Mouse (Mus musculus): ENCODE results near the gene Adgrv1.
A peak's percentile ranks its signal among the peaks of the same experiment; 100 is the strongest.

The Adgrv1 gene

GRCm38 (mm10) chr13:81606991-81607390 lies 26.0 kb downstream of the Adgrv1 start:
- DNase-seq = no peak

DNA sequence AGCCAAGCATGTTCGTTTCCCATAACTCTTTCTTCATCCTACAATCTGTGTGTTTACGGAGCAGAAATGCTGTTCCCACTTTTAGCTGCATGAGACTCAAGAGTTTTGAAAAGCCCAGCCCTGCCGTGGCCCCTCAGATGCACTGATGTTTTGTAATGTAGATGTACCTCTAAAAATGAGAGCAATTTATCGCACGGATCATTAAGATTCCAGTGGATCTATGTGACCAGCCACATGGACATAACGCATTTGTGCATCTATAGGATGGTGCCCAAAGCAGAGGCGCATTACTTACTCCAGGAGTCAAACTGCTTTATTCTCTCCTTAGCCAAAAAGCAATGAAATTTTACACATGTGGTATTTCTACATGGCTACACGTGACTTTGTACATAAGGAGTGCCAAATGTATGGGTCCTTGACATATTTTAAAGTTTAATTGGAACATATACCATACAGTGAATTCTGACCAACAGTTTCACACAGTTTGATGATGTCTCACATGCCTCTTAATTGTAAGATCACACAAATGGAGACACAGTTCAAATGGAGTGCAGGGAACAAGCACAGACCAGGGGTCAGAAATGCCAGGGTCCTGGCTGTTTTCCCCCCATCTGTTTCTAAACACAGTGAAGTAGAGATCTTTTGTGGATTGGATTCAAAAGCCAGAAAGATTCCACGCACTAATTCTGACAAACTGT lies 35.9 kb downstream of the Adgrv1 start:
- DNase-seq = no peak

DNA sequence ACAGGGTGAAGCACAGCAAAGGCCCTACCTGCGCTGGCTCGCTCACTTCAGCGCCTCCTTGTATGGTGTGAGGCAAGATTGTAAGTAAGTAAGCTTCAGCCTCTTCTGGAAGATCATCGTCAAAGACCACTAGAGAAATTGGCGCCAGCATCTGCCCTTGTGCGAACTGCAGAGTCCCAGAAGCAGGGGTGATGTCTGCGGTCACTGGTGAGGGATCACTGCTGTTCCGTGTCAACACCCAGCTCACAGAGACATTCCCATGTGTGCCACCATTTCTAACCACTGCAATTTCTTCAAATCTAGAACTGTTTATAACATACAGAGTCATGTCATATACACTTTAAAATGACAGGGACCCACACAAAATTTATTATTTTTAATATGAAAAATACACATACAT lies 54.3 kb downstream of the Adgrv1 start:
- no peak for DNase-seq

DNA sequence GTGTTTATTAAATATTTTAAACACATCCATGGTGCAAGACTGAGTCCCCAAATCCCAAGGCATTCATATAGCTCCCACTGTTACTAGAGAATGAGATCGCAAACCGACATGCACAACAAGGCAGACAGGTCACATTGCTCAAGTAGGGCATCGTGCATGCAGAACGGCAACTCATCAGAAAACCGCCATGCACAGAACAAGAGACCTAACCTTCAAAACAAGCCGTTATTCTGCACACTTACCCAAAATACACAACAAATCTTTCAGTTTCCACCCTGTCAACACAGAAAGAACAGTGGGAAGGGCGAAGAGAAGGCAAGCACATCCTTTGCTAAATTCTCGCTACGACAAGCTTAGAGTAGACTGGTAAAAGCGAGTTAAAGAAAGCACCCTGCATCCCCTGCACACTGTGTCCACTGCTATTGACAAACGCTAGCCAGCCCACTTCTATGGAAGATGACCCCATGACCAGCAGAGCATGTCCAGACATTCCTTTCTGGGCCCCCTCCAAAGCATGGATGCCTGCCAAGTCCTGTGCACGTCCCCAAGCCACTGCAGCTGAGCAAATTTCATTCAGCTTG lies 62.6 kb downstream of the Adgrv1 start:
- peak; percentile 56 for DNase-seq

DNA sequence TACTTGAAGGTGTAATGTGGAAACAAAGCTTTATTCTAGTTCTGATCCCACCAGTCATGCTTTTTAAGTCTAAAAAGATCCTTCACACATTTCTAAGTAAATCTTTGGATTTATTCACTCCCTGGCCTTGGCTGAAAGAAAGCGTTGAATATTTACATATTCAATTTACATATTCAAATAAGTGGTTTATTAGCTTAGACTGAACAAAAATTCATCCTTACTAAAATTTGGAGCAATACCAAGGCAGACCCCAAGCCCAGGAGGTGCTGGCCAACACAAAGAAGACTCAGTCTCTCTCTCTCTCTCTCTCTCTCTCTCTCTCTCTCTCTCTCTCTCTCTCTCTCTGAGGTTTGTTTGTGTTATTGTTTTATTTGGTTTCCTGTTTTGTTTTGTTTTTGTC lies 82.9 kb downstream of the Adgrv1 start:
- DNase-seq = no peak

DNA sequence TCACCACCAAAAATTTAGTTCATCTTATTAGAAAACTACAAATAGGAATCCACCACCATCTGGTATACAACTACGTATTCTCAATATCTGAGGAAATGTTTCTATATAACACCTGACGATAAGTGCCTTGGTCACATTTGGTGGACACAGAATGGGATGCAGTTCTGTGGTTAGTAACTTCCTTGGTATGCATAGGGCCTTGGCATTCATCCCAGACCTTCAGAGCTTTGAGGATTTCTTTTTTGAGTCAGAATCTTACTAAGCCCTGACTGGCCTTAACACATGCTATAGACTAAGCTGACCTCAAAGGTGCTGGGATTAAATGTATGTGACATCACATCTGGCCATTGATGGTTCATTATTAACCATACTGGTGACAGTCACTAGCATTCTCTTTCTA lies 98.0 kb downstream of the Adgrv1 start:
- DNase-seq = no peak

GRCm38 (mm10) chr13:81526687-81527086 lies 106.3 kb downstream of the Adgrv1 start:
- no peak for DNase-seq

DNA sequence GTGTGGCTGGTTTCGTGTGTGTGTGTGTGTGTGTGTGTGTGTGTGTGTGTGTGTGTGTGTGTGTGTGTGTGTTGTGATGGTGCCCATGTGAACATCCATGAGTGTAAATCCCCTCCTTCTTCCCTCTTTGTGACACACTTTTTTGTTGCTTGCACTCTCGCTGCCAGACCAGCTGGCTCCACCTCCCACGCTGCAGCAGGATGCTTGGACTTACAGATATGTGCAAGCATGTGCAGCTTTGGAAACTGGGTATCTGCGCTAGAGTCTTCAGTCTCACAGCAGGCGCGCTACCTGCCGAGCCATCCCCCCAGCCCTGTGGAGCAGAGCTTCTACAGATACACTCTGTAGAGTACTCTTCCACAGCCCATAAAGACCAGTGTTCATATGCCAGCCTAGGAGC lies 122.8 kb downstream of the Adgrv1 start:
- no peak for DNase-seq

DNA sequence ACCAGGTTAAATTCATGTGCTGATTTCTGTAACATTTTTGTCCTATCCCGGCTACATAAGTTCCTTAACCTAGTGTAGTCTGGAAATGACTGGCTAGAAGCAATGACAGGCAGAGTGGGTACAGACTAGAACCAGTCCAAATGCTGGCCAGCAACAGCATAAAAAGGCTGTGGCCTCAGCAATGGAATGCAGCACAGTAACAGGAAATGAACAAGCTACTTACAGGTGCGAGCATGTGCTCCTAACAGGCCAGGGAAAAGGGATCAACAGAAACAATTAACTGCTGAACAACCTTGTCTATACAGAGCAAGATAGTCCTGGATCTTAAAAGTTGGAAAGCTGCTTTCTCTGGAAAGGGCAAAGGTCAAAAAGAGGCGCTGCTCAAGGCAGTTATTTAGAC lies 135.9 kb downstream of the Adgrv1 start:
- no peak for DNase-seq

DNA sequence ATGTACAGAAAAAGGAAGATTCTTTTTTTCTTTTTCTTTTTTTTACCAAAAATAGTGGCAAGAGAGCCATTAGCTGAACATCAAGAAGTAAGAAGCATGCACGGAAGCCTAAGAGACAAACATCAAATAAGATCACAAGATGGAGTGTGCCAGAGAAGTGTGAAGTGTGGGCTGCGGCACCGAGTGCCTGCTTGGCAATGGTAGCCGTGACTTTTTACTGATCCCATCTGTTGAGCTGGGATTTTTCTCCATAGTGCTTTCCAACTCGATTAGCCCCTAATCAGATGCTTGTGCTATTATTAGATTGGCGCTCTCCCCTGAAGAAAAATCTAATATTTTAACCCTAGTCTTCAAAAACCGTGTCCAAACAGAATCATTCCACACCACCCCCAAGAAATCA lies 141.0 kb downstream of the Adgrv1 start:
- DNase-seq = no peak

DNA sequence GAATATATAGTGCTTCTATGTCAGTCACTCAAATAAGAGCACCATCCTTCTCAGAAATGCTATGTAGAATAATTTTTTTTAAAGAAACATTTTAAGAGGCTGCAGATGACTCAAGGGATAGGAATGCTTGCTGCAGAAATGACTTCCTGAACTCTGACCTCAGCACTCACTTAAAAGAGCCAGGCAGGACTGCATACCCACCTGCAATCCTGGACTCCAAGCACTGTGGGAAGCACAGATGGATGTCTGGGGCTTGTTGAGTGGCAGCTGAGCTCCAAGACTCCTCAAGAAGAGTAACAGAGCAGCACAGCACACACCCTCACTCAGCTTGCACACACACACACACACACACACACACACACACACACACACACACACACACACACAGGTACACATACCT lies 146.0 kb downstream of the Adgrv1 start:
- DNase-seq = no peak

DNA sequence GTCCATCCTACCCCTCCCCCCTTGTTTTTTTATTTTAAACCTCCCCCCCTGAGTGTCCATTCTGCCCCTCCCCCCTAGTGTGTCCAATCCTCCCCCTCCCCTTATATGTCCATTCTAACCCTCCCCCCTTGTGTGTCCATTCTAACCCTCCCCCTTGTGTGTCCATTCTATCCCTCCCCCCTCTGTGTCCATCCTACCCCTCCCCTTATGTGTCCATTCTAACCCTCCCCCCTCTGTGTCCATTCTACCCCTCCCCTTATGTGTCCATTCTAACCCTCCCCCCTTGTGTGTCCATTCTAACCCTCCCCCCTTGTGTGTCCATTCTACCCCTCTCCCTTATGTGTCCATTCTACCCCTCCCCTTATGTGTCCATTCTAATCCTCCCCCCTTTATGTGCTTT lies 159.2 kb downstream of the Adgrv1 start:
- DNase-seq = no peak

- DNase-seq = no peak
Observed at GRCm38 (mm10) chr13:81466661-81467060, 166.3 kb downstream of the Adgrv1 start.

GRCm38 (mm10) chr13:81465794-81466193 lies 167.2 kb downstream of the Adgrv1 start:
- no peak for DNase-seq

GRCm38 (mm10) chr13:81449630-81450029 lies 183.3 kb downstream of the Adgrv1 start:
- no peak for DNase-seq

GRCm38 (mm10) chr13:81449198-81449597 lies 183.8 kb downstream of the Adgrv1 start:
- no peak for DNase-seq

DNA sequence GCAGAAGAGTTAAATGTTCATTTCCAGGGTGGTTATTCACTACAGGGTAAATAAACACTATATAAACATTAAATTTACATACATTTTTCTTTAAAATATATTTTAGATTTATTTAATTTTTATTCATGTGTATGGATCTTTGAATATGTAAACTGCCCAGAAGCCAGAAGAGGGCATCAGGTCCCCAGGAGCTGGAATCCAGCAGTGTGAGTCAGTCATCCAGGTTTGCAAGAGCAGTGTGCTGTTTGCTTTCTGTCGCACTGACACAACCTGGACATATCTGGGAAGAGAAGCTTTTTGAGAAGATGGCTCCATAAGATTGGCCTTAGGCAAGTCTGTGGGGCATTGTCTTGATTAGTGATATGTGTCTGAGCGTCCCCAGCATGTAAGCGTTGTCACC lies 191.5 kb downstream of the Adgrv1 start:
- DNase-seq = no peak

GRCm38 (mm10) chr13:81439390-81440025 lies 193.4 kb downstream of the Adgrv1 start:
- peak; percentile 97 for DNase-seq

DNA sequence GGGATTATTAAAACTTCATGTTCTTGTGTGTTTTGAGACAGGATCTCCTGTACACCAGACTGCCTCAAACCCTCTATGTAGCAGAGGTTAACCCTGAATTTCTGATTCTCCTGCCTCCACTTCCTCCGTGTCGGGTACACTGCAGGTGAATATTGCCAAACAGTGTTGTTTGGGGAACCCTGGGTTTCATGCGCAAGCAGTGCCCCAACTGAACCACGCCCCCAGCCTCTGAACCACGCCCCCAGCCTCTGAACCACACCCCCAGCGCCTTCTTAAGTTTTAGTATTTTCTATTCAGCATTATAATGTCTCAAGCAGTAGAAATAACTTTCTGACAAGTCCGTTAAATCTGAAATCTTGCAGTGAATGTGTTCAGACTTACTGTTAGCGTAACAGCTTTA lies 195.9 kb downstream of the Adgrv1 start:
- DNase-seq = no peak

DNA sequence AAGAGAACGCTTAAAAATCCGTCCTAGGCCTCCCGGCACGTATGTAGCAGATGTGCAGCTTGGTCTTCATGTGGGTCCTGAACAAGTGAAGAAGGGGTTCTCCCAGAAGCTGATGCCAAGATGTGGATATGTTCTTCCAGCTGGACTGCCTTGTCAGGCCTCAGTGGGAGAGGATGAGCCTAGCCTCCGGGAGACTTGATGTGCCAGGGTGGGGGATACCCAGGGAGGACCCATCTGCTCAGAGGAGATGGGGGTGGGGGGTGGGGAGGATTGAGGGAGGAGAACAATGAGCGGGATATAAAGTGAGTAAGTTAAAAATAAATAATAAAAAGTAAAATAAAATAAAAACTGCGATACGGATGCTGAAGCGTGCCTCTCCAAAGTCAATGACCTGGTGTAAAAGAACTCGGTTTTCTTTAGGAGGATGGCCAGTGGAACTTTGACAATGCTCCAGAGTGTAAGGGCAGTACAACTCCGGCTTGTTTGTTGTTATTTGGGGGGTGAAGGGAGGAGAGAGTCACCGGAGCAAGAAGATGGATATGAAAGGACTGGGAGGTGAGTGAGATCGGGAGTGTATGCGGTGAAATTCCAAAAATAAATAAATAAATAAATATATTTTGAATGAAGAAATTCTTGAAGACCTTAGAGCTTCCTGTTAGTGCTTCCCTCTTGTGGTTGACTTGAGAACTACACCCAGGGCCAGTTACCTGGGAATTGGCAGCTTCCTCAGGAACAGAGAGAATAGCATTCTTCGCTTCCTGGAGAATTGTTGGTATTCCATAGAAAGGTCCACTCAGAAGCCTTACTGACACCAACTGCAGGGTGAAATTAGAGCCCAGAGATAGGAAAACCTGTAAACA lies 205.8 kb downstream of the Adgrv1 start:
- peak; percentile 66 for DNase-seq

- no peak for DNase-seq
Observed at GRCm38 (mm10) chr13:81425111-81425510, 207.8 kb downstream of the Adgrv1 start.

DNA sequence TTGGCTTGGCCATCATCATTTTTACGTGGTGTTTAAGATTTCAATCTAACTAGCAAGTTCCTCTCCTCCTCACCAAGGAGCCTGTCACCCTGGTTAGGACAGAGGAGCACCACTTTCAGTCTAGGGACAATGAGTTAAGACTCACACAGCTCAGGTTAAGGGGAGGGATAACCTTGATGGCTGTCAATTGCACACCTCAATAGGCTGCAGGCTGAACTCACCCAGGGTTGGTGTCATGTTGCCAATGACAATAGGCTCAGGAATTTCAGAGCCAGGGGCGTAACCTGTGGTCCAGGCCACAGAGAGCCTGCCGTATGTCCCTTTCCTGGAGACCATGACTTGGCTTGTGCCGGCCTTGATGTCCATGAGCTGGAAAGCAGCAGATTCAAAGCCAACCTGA lies 209.0 kb downstream of the Adgrv1 start:
- no peak for DNase-seq

DNA sequence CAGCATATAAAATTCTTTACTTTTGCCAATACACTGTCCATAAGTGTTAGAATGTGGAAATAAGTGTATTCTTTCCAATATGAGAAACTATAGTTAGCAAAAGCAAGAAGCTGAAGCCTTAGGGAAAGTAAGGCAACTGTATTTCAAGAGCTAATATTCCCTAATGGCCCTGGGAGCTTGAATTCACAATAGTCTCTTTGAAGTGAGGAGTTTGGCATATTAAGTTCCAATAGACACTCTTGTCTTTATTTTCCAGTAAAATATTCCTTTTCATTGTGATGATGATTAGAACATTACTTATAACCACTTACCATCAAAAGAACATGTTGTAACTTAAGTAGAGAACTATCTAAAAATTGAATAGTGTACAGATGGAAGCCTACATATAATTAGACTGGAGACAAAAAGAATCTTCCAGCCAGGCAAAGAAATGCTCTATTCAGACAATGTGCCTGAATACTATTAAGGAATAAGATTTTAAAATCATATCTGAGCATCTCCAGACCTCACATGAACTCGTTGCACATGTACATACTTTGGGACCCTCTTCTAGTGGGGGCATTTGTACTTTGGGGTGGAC lies 225.0 kb downstream of the Adgrv1 start:
- no peak for DNase-seq

Data from right cerebral cortex, postnatal 4 days (tissue).